22 mouse cellular contexts compared by ENCODE assay signal in the genomic region with DNA sequence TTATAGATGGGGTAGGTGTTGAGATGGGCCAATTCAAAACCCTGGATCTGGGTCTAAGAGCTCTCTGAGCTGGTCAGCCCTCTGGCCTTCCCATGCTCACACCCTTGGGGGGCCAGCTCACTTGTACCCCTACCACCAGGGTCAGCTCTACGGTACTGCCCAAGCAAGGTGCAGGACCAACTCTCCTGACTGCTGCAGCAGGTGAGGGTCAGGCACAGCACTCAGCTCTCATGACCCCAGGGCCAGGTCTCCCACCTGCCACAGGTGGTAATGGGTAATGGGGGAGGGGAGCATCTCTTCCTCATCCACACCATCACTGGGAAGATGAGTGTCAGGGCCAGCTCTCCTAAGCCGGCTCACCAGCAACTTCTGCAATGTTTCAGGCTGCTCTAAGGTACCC. TPM values are rescaled to one million over a fixed set of nuclear protein-coding genes. Genes with fewer than 3 reads are reported as not detected.
DNase-seq lines count a peak whose midpoint lies in the region; ATAC-seq and TF ChIP-seq lines count a peak whose summit lies in the region.
"Had no signal": no experiment of that assay in that cellular context is flagged by ENCODE, and none has a peak within 500 bp of the region (broad histone marks: within the 10 kb centered on the region; RNA-seq: fewer than 3 reads in every experiment).

No protein-coding gene starts in this region.

- DNase-seq in embryonic facial prominence, embryonic 10.5 days (ENCODE audit: low spot score) = no peak
- no peak for DNase-seq in hindbrain, postnatal 0 days (ENCODE audit: low spot score)
- DNase-seq in hindbrain, embryonic 11.5 days (ENCODE audit: low spot score) = no peak
- no peak for DNase-seq in midbrain, postnatal 0 days (ENCODE audit: low spot score)
- DNase-seq: adrenal gland, adult 2 months; adrenal gland, postnatal 10 days; adrenal gland, postnatal 25 days; cerebellum, adult 11 months; cerebellum, adult 18-20 months; cerebellum, adult 9-11 months; cerebellum, postnatal 14 days; cerebellum, postnatal 36 days; embryo, embryonic 11 days had no signal

- no peak overlapping the region for H3K27ac ChIP-seq in embryonic facial prominence, embryonic 15.5 days (replicated peaks)
- no peak overlapping the region for H3K27ac ChIP-seq in embryonic facial prominence, embryonic 10.5 days (replicated peaks)
- no peak overlapping the region for H3K27ac ChIP-seq in hindbrain, postnatal 0 days
- no peak overlapping the region for H3K27ac ChIP-seq in hindbrain, embryonic 11.5 days (ENCODE audit: low read depth, low read length)
- H3K27ac ChIP-seq in midbrain, postnatal 0 days (ENCODE audit: low read depth, low read length) = no peak overlapping the region
- H3K27ac ChIP-seq in midbrain, embryonic 15.5 days = no peak overlapping the region
- H3K27ac ChIP-seq: embryonic facial prominence, embryonic 12.5 days; forebrain, embryonic 10.5 days; forebrain, embryonic 12.5 days had no signal

- H3K4me2 ChIP-seq in embryonic facial prominence, embryonic 15.5 days (replicated peaks) = no peak overlapping the region
- H3K4me2 ChIP-seq in hindbrain, postnatal 0 days (ENCODE audit: low read depth, low read length) = no peak overlapping the region
- H3K4me2 ChIP-seq in hindbrain, embryonic 11.5 days (replicated peaks; ENCODE audit: low read depth, low read length) = no peak overlapping the region
- H3K4me2 ChIP-seq in midbrain, postnatal 0 days (ENCODE audit: low read depth, low read length, poor library complexity, severe bottlenecking) = no peak overlapping the region
- H3K4me2 ChIP-seq in midbrain, embryonic 15.5 days = no peak overlapping the region
- H3K4me2 ChIP-seq: embryonic facial prominence, embryonic 12.5 days; forebrain, embryonic 12.5 days had no signal

- TF ChIP-seq CTCF in hindbrain, postnatal 0 days (IDR thresholded peaks at IDR 0.05; ENCODE audit: low read depth) = no peak
- TF ChIP-seq CTCF in midbrain, postnatal 0 days (IDR thresholded peaks at IDR 0.05) = no peak

- H3K27me3 ChIP-seq in embryonic facial prominence, embryonic 15.5 days = no peaks in the 10 kb centered on the region
- H3K27me3 ChIP-seq in embryonic facial prominence, embryonic 10.5 days (replicated peaks; ENCODE audit: low read depth, poor library complexity, severe bottlenecking) = no peaks in the 10 kb centered on the region
- H3K27me3 ChIP-seq in hindbrain, postnatal 0 days (ENCODE audit: insufficient read depth, low read length) = no peaks in the 10 kb centered on the region
- H3K27me3 ChIP-seq in hindbrain, embryonic 11.5 days (ENCODE audit: control insufficient read depth, insufficient read depth, low read length) = no peaks in the 10 kb centered on the region
- H3K27me3 ChIP-seq in midbrain, postnatal 0 days (ENCODE audit: insufficient read depth, low read length) = no peaks in the 10 kb centered on the region
- no peaks in the 10 kb centered on the region for H3K27me3 ChIP-seq in midbrain, embryonic 15.5 days (replicated peaks)
- H3K27me3 ChIP-seq: embryonic facial prominence, embryonic 12.5 days; forebrain, embryonic 12.5 days had no signal

- H3K4me1 ChIP-seq in embryonic facial prominence, embryonic 15.5 days = no peaks in the 10 kb centered on the region
- H3K4me1 ChIP-seq in embryonic facial prominence, embryonic 10.5 days = no peaks in the 10 kb centered on the region; the same call in 1 of the 2 replicates
- H3K4me1 ChIP-seq in hindbrain, postnatal 0 days (ENCODE audit: insufficient read depth, low read length) = no peaks in the 10 kb centered on the region
- no peaks in the 10 kb centered on the region for H3K4me1 ChIP-seq in hindbrain, embryonic 11.5 days (replicated peaks; ENCODE audit: control insufficient read depth, insufficient read depth, low read length)
- no peaks in the 10 kb centered on the region for H3K4me1 ChIP-seq in midbrain, postnatal 0 days (ENCODE audit: insufficient read depth, low read length)
- H3K4me1 ChIP-seq in midbrain, embryonic 15.5 days = no peaks in the 10 kb centered on the region
- H3K4me1 ChIP-seq: embryonic facial prominence, embryonic 12.5 days; forebrain, embryonic 10.5 days; forebrain, embryonic 12.5 days had no signal

- ATAC-seq in embryonic facial prominence, embryonic 15.5 days (ENCODE audit: insufficient number of reproducible peaks, low FRiP score, low TSS enrichment, low read depth) = peak; percentile 47; the same call in 1 of the 2 replicates
- ATAC-seq in hindbrain, postnatal 0 days = 0 out of 2 replicates have a peak, but pooled peaks have one; percentile 10
- no peak for ATAC-seq in hindbrain, embryonic 11.5 days (ENCODE audit: low FRiP score)
- ATAC-seq in midbrain, postnatal 0 days (ENCODE audit: low FRiP score) = 0 out of 2 replicates have a peak, but pooled peaks have one; percentile 52
- no peak for ATAC-seq in midbrain, embryonic 15.5 days (replicated peaks)
- ATAC-seq: forebrain, embryonic 14.5 days; forebrain, embryonic 16.5 days had no signal

- 95% methylated on average over 2 of the region's 2 CpGs for WGBS in embryonic facial prominence, embryonic 15.5 days
- 95% methylated on average over 2 of the region's 2 CpGs for WGBS in embryonic facial prominence, embryonic 10.5 days
- 92% methylated on average over 2 of the region's 2 CpGs for WGBS in hindbrain, postnatal 0 days
- WGBS in hindbrain, embryonic 11.5 days = 92% methylated on average over 2 of the region's 2 CpGs
- 80% methylated on average over 2 of the region's 2 CpGs for WGBS in midbrain, postnatal 0 days
- WGBS in midbrain, embryonic 15.5 days = 91% methylated on average over 2 of the region's 2 CpGs

- no peak overlapping the region for H3K4me3 ChIP-seq in embryonic facial prominence, embryonic 15.5 days (replicated peaks)
- H3K4me3 ChIP-seq in embryonic facial prominence, embryonic 10.5 days = no peak overlapping the region
- no peak overlapping the region for H3K4me3 ChIP-seq in hindbrain, postnatal 0 days (ENCODE audit: low read length)
- H3K4me3 ChIP-seq in hindbrain, embryonic 11.5 days (ENCODE audit: low read depth, low read length) = no peak overlapping the region
- H3K4me3 ChIP-seq in midbrain, postnatal 0 days (ENCODE audit: low read depth, low read length) = no peak overlapping the region
- H3K4me3 ChIP-seq in midbrain, embryonic 15.5 days = no peak overlapping the region
- H3K4me3 ChIP-seq: embryonic facial prominence, embryonic 12.5 days; erythroblast, embryonic 14.5 days; forebrain, embryonic 10.5 days; forebrain, embryonic 12.5 days had no signal

- no peak overlapping the region for H3K9ac ChIP-seq in embryonic facial prominence, embryonic 15.5 days
- no peak overlapping the region for H3K9ac ChIP-seq in hindbrain, postnatal 0 days (replicated peaks; ENCODE audit: low read length)
- H3K9ac ChIP-seq in hindbrain, embryonic 11.5 days (ENCODE audit: low read depth, low read length) = no peak overlapping the region
- no peak overlapping the region for H3K9ac ChIP-seq in midbrain, postnatal 0 days (replicated peaks; ENCODE audit: low read length, poor library complexity, severe bottlenecking)
- H3K9ac ChIP-seq in midbrain, embryonic 15.5 days = no peak overlapping the region
- H3K9ac ChIP-seq: embryonic facial prominence, embryonic 12.5 days; forebrain, embryonic 12.5 days had no signal

- no peaks in the 10 kb centered on the region for H3K36me3 ChIP-seq in embryonic facial prominence, embryonic 15.5 days
- no peaks in the 10 kb centered on the region for H3K36me3 ChIP-seq in embryonic facial prominence, embryonic 10.5 days (replicated peaks)
- no peaks in the 10 kb centered on the region for H3K36me3 ChIP-seq in hindbrain, postnatal 0 days (ENCODE audit: insufficient read depth, low read length)
- H3K36me3 ChIP-seq in hindbrain, embryonic 11.5 days (ENCODE audit: control insufficient read depth, insufficient read depth, low read length) = no peaks in the 10 kb centered on the region
- H3K36me3 ChIP-seq in midbrain, postnatal 0 days (ENCODE audit: insufficient read depth, low read length) = no peaks in the 10 kb centered on the region
- H3K36me3 ChIP-seq in midbrain, embryonic 15.5 days (replicated peaks) = no peaks in the 10 kb centered on the region
- H3K36me3 ChIP-seq: embryonic facial prominence, embryonic 12.5 days; forebrain, embryonic 10.5 days; forebrain, embryonic 12.5 days had no signal

- H3K9me3 ChIP-seq in embryonic facial prominence, embryonic 15.5 days (replicated peaks) = no peaks in the 10 kb centered on the region
- 0 out of 2 replicates have a peak, but pooled peaks cover 2% of the 10 kb centered on the region for H3K9me3 ChIP-seq in embryonic facial prominence, embryonic 10.5 days
- H3K9me3 ChIP-seq in hindbrain, postnatal 0 days (ENCODE audit: low read length) = no peaks in the 10 kb centered on the region
- H3K9me3 ChIP-seq in hindbrain, embryonic 11.5 days (ENCODE audit: control insufficient read depth, low read length) = no peaks in the 10 kb centered on the region
- H3K9me3 ChIP-seq in midbrain, postnatal 0 days (ENCODE audit: low read length) = no peaks in the 10 kb centered on the region
- H3K9me3 ChIP-seq in midbrain, embryonic 15.5 days = no peaks in the 10 kb centered on the region
- H3K9me3 ChIP-seq: forebrain, embryonic 10.5 days; forebrain, embryonic 12.5 days had no signal

RNA-seq across cellular contexts. Expression of gene Rapgef4, which starts 17.5 kb away (rescaled TPM):
- 4.6 and 5.8 TPM in 2 replicates for polyA plus RNA-seq in embryonic facial prominence, embryonic 15.5 days (2015; fragmentation: Nextera tagmentation; extraction: Ambion mirVana)
- polyA plus RNA-seq in embryonic facial prominence, embryonic 10.5 days (2016; fragmentation: Nextera tagmentation; extraction: Ambion mirVana) = 2.9 and 3.5 TPM in 2 replicates
- total RNA-seq in hindbrain, postnatal 0 days (2014; rRNA removed) = 55.2 and 104 TPM in 2 replicates
- polyA plus RNA-seq in hindbrain, postnatal 0 days (2015; fragmentation: Nextera tagmentation; extraction: Ambion mirVana) = 42.5 and 47.3 TPM in 2 replicates
- polyA plus RNA-seq in hindbrain, embryonic 11.5 days (2014; fragmentation: Nextera tagmentation; extraction: Ambion mirVana) = 2.3 and 2.9 TPM in 2 replicates
- total RNA-seq in midbrain, postnatal 0 days (2014; rRNA removed) = 66.0 and 78.6 TPM in 2 replicates
- polyA plus RNA-seq in midbrain, postnatal 0 days (2015; fragmentation: Nextera tagmentation; extraction: Ambion mirVana) = 44.6 and 48.5 TPM in 2 replicates
- polyA plus RNA-seq in midbrain, embryonic 15.5 days (2015; fragmentation: Nextera tagmentation; extraction: Ambion mirVana) = 36.9 and 42.9 TPM in 2 replicates
- total RNA-seq: MEL had no signal
- polyA plus RNA-seq: erythroblast, embryonic 14.5 days had no signal

Comparison
In these comparisons a context has a peak if more than half of its experiments do, and no peak if none do; other contexts are left out.
1. ATAC-seq: peak in embryonic facial prominence, embryonic 15.5 days (single experiment), hindbrain, postnatal 0 days (single experiment) and midbrain, postnatal 0 days (single experiment); none in hindbrain, embryonic 11.5 days (single experiment) and midbrain, embryonic 15.5 days (single experiment).